Mouse (Mus musculus) spleen, adult 2 months (tissue): ENCODE measurements around the gene Olfr809.

Source experiments
- CTCF ChIP-seq: fragments of 200-500 bp; IDR thresholded peaks from 2 replicates; pipeline ENCODE4 v1.5.1; 2011; ENCODE audit warnings: mild to moderate bottlenecking, inconsistent platforms; ENCODE audit not compliant: insufficient read depth, insufficient read length, insufficient replicate concordance; ENCODE audit errors: extremely low read depth
- POLR2A ChIP-seq: fragments of 200-500 bp; IDR thresholded peaks from 2 replicates; pipeline ENCODE4 v1.6.1; 2011; ENCODE audit warnings: low read depth, low read length, inconsistent platforms

- TF ChIP-seq CTCF: no peak
- no peak for TF ChIP-seq POLR2A
Measured at GRCm38 (mm10) chr10:129774338-129774737, at the start of gene Olfr809.
